Mouse (Mus musculus): ENCODE results near the gene Agpat1. TPM values are rescaled to one million over a fixed set of nuclear protein-coding genes. Genes with fewer than 3 reads are reported as not detected.
A peak's percentile ranks its signal among the peaks of the same experiment; 100 is the strongest.

Gene Agpat1
- total RNA-seq, 2 experiments from 2014 or later: 24.5 to 29.0 TPM

GRCm38 (mm10) chr17:34604511-34605237, 612 bp downstream of the Agpat1 start:
- no peak for ATAC-seq (ENCODE audit: poor library complexity, severe bottlenecking)

DNA sequence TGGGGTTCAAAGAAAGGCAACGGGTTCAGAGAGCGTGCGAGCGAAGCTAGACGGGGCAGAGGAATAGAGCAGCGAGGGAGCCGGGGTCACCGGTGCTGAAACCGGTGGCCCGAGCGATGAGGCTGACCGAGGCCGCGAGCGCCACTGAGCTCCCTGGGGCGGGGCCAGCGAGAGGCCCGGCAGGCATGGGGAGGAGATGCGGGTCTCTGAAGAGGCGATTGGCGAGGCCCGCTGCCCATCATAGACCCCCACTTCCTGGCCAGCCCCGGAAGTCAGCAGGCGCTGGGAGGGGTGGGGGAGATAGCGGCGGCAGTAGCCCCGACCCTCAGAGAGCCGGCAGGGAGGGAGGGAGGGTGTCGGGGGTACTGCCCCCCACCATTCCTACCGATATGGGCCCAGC, 1.5 kb downstream of the Agpat1 start:
- peak; percentile 48 for ATAC-seq (ENCODE audit: poor library complexity, severe bottlenecking)

GRCm38 (mm10) chr17:34606186-34607039, 2.4 kb downstream of the Agpat1 start:
- no peak for ATAC-seq (ENCODE audit: poor library complexity, severe bottlenecking)

DNA sequence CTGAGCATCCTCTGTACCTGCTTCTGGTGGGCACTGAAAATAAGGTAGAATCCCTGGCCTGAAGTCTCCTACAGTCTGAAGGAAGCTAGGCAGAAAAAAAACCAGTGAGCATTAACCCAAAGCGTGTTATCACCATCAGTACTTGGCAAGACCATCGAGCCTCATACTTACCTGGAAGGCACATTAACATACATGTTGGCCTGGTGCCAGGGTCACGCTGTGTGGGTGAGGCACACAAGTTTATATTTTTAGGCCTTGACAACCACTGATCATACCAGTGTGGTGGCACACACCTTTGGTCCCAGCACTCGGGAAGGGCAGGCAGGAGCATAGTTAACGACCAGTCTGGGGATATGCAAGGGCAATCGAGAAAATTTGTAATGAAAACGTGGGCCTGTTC, 3.9 kb downstream of the Agpat1 start:
- ATAC-seq (ENCODE audit: poor library complexity, severe bottlenecking): no peak

GRCm38 (mm10) chr17:34611050-34611449, 7.0 kb downstream of the Agpat1 start:
- ATAC-seq (ENCODE audit: poor library complexity, severe bottlenecking): no peak

DNA sequence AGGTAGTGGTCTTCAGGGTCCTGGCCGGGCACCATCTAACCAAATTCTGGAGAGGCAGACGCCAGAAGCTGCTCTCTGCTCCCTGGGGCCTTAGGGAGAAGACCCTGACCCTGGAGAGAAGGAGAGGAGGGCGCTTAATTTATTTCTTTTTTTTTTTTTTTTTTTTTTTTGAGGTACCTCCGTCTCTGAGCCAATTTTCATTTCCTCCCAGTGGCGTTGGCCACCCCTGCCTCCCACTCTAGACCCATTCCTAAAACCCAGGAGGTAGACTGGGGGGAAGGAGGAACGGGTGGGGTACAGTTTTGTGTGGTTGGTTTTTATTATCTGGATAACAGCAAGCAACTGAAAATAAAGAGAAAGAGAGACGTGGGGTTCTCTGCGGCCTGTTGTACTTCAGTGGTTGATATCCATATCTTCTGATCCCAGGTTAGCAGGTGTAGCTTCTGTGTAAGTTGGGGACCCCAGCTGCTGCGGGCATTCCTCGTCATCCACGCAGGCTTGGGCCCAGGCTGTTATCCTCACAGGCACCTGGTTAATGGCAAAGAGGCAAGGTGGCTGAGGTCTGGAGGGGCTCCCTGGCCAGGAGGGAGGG, 9.1 kb downstream of the Agpat1 start:
- no peak for ATAC-seq (ENCODE audit: poor library complexity, severe bottlenecking)

DNA sequence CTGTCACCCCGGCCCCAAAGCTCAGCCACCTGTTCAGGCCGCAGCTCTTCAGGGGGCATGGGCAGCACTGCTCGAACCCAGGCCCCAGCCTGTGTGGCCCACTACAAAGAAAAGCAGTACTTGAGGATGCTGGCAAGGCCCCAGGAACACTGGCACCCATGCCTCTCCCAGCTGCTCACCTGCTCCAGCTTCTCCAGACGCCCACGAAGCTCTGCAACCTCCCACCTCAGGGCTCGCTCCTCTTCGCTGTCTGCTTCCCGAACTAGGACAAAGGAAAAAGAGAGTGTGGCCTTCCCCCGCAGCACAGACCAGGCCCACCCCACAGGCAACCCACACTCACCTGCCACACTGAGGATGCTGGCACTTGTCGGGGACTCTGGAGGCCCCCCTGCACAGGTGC, 9.8 kb downstream of the Agpat1 start:
- no peak for ATAC-seq (ENCODE audit: poor library complexity, severe bottlenecking)

GRCm38 (mm10) chr17:34615871-34616270, 11.8 kb downstream of the Agpat1 start, which contains the start of gene Egfl8:
TSS of gene Egfl8 (minus strand) at chr17:34615971.
- ATAC-seq (ENCODE audit: poor library complexity, severe bottlenecking): no peak

DNA sequence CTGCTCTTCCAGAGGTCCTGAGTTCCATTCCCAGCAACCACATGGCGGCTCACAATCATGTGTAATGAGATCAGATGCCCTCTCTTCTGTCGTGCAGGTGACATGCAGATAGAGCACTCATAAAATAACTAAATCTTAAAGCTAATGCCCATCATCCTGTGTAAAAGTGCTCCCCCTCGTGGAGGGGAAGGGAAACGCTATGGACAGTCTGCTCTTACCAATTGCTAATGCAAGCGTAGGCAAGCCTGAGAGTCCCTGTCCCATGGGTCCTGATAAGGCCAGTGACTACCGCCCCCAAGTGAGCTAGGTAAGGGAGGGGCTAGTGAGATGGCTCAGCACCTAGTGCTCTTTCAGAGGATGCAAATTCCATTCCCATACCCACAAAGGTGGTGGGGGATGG, 14.9 kb downstream of the Agpat1 start:
- ATAC-seq (ENCODE audit: poor library complexity, severe bottlenecking): peak; percentile 83

DNA sequence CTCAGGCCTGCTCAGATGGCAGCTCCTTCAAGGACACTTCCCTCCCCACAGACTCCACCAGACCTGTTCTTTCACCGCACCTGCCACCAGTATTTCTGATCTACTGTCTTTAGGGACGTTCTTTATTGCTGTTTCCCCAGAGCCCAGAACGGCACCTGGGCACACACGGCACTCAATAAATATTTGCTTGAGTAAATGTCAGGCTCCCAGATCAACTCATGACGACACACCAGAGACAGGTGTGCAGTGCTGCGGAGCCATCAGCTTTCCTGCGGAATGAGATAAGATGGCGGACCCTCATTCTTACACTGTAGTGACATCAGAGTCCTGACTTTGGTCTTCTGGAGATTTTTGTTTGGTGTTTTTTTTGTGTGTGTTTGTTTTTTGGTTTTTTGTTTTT, 16.9 kb downstream of the Agpat1 start:
- no peak for ATAC-seq (ENCODE audit: poor library complexity, severe bottlenecking)

- ATAC-seq (ENCODE audit: poor library complexity, severe bottlenecking): no peak
Measured at GRCm38 (mm10) chr17:34623161-34623560, 19.1 kb downstream of the Agpat1 start.

- no peak for ATAC-seq (ENCODE audit: poor library complexity, severe bottlenecking)
Measured at GRCm38 (mm10) chr17:34624981-34625380, 20.9 kb downstream of the Agpat1 start.

DNA sequence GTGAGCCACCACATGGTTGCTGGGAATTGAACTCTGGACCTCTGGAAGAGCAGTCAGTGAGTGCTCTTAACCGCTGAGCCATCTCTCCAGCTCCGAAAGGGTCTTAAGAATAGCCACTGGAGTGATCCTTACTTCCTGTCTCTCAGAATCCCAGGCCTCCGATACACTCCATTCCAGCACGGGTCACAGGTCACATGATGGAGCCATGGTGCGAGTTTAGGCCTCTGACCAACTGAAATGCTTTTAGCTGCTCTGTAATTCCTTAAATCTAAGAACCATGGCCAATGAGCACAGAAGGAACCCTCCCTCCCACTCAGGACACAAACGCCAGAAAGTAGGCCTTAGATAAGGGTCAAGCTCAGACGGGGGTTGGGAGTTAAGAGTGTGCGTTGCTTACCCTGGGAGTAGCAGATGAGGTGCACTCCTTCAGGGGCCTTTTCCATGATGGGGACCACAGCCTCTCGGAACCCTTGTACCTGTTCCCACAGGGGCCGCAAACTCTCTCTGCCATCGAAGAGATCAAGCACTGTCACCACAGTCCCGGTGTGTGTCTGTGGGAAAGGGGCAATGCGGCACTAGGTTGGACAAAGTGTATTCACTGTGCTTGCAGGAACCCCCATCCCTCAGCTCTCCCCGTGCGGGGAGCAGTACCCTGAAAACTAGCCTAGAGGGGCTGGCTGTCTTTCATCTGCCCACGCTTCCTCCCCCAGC, 22.2 kb downstream of the Agpat1 start:
- no peak for ATAC-seq (ENCODE audit: poor library complexity, severe bottlenecking)

- ATAC-seq (ENCODE audit: poor library complexity, severe bottlenecking): peak; percentile 60
Measured at GRCm38 (mm10) chr17:34626773-34627092, 22.7 kb downstream of the Agpat1 start.

DNA sequence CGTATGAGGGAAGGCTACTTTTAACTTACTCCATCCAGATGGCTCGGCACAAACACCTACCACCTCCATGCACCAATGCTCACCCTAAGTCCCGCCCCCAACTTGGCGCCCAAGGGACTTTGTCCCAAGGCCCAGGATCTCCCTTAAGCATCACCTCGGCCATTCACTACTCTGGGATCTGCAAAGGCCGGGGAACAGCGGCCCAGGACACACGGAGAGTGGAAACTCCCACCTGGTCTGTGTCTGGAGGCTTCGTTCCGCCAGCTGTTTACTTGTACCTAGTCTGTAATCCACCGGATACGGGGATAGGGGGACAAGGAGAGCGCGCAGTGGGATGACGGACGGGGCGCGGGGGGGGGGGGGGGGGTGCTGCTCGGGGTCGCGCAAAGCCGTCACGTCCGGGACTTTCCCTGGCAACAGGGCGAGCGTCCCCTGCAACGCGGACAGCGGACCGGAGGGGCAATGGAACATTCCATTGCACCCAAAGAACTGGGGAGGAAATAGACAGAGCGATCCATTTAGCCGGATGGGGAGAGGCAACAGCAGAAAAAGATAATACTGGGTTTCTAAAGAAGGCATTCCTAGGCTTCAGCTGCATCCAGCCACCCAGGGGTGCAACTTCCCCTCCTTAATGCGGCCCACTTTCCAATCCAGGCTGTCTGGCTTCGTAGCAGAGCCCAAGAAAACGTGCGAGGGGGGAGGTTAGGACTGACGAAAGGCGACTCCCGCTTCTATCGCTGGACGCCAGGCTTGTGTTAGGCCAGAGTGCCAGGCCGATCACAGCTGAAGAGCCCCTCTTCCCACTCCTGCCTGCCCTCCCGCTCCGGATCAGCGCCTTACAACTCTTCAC, 23.3 kb downstream of the Agpat1 start:
- peak; percentile 45 for ATAC-seq (ENCODE audit: poor library complexity, severe bottlenecking)

DNA sequence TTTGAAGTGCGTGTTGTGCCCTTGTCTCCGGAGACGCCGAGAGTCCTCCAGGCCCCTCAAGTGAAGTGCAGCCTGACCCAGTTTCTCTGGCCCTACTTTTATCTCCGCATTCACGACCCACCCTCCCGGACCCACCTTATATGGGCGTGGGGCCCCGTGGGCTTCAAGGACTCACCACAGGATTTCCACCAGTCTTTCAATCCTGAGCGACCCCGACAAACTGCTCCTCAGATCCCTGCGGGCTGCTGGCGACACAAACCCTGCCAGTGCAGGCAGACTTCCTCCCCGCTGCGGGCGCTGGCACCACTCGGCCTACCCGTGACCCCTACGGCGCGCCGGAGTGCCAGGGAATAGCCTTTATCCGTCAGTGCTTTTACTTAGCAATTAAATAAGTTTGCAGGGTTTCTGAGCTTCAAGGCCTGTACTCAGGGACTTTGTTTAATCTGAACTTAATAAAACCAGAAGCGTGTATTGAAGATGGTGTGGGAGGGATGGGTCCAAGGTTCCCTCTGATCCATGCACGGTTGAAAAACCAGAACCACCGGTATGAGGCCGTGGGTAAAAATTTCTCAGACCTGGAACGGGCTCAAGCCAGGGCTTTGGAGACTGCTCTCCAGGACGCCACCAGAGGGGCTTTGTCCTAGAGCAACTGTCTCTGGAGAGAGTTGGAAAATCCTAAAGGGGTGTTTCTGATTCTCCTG, 24.0 kb downstream of the Agpat1 start, which contains the start of gene Ppt2:
Gene Ppt2, minus strand, starts transcription at position 568 of the 701 bp plus-strand sequence.
- peak; percentile 25; the same call in 1 of the 2 replicates for ATAC-seq (ENCODE audit: poor library complexity, severe bottlenecking)

DNA sequence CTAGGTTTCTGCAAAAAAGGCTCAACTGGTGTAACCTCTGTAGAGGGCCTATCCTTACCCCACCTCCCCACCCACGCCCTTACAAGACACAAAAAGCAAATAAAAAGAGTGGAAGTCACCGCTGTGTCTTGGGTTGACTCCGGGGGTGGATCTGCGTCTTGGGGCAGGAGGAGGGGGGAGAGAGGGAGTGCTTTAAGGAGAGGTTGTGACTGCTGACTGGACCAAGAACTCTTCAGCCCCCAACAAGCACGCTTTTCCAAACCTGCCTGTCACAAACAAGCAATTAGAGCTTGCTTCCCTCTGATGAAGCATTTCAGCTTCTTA, 24.5 kb downstream of the Agpat1 start:
- ATAC-seq (ENCODE audit: poor library complexity, severe bottlenecking): no peak

GRCm38 (mm10) chr17:34629221-34629751, 25.2 kb downstream of the Agpat1 start, which contains the start of gene Prrt1:
TSS of gene Prrt1 (plus strand) at chr17:34629533.
- no peak for ATAC-seq (ENCODE audit: poor library complexity, severe bottlenecking)
